ENCODE assay signal across 8 mouse cellular contexts in genomic region chrX:135886234-135886585, GRCm38 (mm10). TPM values are rescaled to one million over a fixed set of nuclear protein-coding genes. Genes with fewer than 3 reads are reported as not detected.
A peak's percentile ranks its signal among the peaks of the same experiment; 100 is the strongest.
DNase-seq lines count a peak whose midpoint lies in the region; ATAC-seq and TF ChIP-seq lines count a peak whose summit lies in the region.

No protein-coding gene starts in this region.

- peak overlapping the region; percentile 62 for H3K4me2 ChIP-seq in heart, embryonic 16.5 days (ENCODE audit: low read depth, low read length)

- H3K36me3 ChIP-seq in heart, embryonic 16.5 days (ENCODE audit: control insufficient read depth, insufficient read depth): peaks cover 8% of the 10 kb centered on the region; the same call in 1 of the 2 replicates
- no peaks in the 10 kb centered on the region for H3K36me3 ChIP-seq in small intestine, adult 2 months (ENCODE audit: control insufficient read depth, insufficient read depth, low read length)

- peak overlapping the region; percentile 73 for H3K4me3 ChIP-seq in heart, embryonic 16.5 days (ENCODE audit: low read length)
- peak overlapping the region; percentile 92 for H3K4me3 ChIP-seq in small intestine, adult 2 months (ENCODE audit: low read depth, low read length)

- no peaks in the 10 kb centered on the region for H3K27me3 ChIP-seq in heart, embryonic 16.5 days (ENCODE audit: control insufficient read depth, insufficient read depth, low read length)
- H3K27me3 ChIP-seq in small intestine, adult 2 months (ENCODE audit: control insufficient read depth, insufficient read depth, low read length): no peaks in the 10 kb centered on the region

- H3K9me3 ChIP-seq in heart, embryonic 16.5 days (replicated peaks; ENCODE audit: control insufficient read depth, low read length): no peaks in the 10 kb centered on the region

- no peak for TF ChIP-seq POLR2A in small intestine, adult 2 months (IDR thresholded peaks at IDR 0.05; ENCODE audit: low read depth, low read length)

- intact Hi-C loops in heart, postnatal 25 days (cut with DNase I): no loop called here

- TF ChIP-seq CTCF in small intestine, adult 2 months (IDR thresholded peaks at IDR 0.05; ENCODE audit: extremely low read depth, insufficient read length, insufficient replicate concordance, low read depth, low read length): no peak

- peak; percentile 43 for ATAC-seq in heart, embryonic 16.5 days (replicated peaks; ENCODE audit: extremely low read depth, insufficient read depth, low FRiP score)
- peak; percentile 54 for ATAC-seq in megakaryocyte, adult 5-6 weeks (ENCODE audit: poor library complexity, severe bottlenecking)

- H3K27ac ChIP-seq in heart, embryonic 16.5 days (ENCODE audit: low read length): peak overlapping the region; percentile 78
- no peak overlapping the region for H3K27ac ChIP-seq in small intestine, adult 2 months (ENCODE audit: insufficient read depth, low read depth, low read length)

- 14% methylated on average over 9 of the region's 11 CpGs for WGBS in heart, embryonic 16.5 days
- 13% methylated on average over 11 of the region's 11 CpGs for WGBS in small intestine, adult 2 months

- peak overlapping the region; percentile 84 for H3K9ac ChIP-seq in heart, embryonic 16.5 days (ENCODE audit: low read length)

- DNase-seq in heart, adult 11 months: peak; percentile 80
- DNase-seq in heart, postnatal 25 days (ENCODE audit: low spot score): no peak
- DNase-seq in R1 (ENCODE audit: low read depth, low spot score): peak; percentile 62
- DNase-seq in embryo, embryonic 11 days: peak; percentile 29
- DNase-seq in kidney, postnatal 4 days: peak; percentile 37 to 61

- H3K4me1 ChIP-seq in heart, embryonic 16.5 days (ENCODE audit: control insufficient read depth, insufficient read depth, low read length): no peaks in the 10 kb centered on the region
- peaks cover 2% of the 10 kb centered on the region; the same call in 1 of the 2 replicates for H3K4me1 ChIP-seq in small intestine, adult 2 months (ENCODE audit: control insufficient read depth, insufficient read depth, insufficient read length, low read length)

RNA-seq across cellular contexts. Expression of gene Gprasp2, which starts 47.4 kb away (rescaled TPM):
- total RNA-seq in heart, postnatal 25 days (2021): 1 to 10 TPM; 1.2 to 3.6 TPM
- polyA plus RNA-seq in heart, embryonic 16.5 days (2015; fragmentation: Nextera tagmentation; extraction: Ambion mirVana): 18.3 and 21.0 TPM in 2 replicates
- not detected in 2 replicates for total RNA-seq in megakaryocyte, adult 5-6 weeks (2015)
- 0.07 TPM in 1 of 2 replicates, not detected in the other for total RNA-seq in megakaryocyte, adult 5-6 weeks (2017)
- 0.58 and 1.1 TPM in 2 replicates for polyA plus RNA-seq in small intestine, adult 2 months (2012; rRNA removed)
